Mouse (Mus musculus): Measurements from ENCODE around the gene Acsf3.

Gene Acsf3

GRCm38 (mm10) chr8:122852546-122852905 lies 77.2 kb downstream of the Acsf3 start:
- DNase-seq = no peak

- no peak for DNase-seq
Observed at GRCm38 (mm10) chr8:122853340-122853771, 78.1 kb downstream of the Acsf3 start.

- DNase-seq = no peak
Observed at GRCm38 (mm10) chr8:122854388-122854787, 79.1 kb downstream of the Acsf3 start.

DNA sequence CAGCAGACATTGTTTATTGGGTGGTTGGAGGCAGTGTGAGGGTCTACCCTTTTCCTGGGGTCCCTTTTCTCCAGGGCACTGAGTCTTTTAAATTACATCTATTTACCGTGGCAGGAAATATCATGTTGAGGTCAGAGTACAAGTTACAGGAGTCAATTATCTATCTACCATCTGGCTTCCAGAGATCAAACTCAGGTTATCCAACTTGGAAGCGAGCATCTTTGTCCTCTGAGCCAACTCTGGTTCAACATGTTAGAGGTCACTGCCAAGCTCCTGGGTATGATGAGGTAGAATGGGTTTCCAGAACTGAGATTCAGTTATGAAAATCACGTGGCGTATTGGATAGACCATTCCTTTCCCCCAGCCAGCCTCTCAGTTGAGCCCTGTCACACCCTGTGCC lies 79.8 kb downstream of the Acsf3 start:
- no peak for DNase-seq

- no peak for DNase-seq
Observed at GRCm38 (mm10) chr8:122856288-122856687, 81.0 kb downstream of the Acsf3 start.

GRCm38 (mm10) chr8:122859843-122860242 lies 84.6 kb downstream of the Acsf3 start:
- no peak for DNase-seq

GRCm38 (mm10) chr8:122864719-122865129 lies 89.4 kb downstream of the Acsf3 start:
- no peak for DNase-seq

DNA sequence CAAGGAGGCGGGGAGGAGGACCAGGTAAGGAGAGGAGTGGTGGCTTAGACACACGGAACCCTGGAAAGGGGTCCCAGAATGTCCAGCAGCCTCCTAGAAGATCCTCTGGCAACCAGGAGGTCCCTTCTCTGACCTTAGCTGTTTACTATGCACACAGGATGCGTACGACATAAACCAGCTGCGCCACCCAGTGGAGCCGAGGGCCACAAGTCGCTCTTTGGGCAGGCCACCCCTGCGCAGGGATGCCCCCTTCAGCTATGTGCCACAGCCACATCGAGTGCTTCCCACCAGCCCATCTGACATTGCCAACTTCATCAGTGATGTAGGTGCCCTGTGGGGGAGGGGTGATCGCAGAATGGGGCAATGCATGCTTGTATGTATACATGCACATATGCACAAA lies 90.2 kb downstream of the Acsf3 start:
- DNase-seq = no peak

DNA sequence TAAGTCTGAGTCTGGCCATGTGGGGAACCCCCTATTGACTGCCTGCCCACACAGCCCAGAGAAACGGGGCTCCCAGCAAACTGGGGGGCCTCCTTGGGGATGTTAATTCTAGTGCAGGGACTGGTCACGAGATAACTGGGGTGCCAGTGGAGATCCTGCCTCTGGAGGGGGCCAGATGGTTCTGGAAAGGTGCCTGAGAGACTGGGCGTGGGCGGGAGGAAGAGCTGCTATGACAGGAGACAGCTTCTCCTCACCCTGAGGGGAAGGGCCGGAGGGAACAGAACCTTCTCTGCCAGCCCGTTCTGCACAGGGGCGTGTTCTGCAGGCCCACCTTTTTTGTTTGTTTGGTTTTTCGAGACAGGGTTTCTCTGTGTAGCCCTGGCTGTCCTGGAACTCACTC lies 90.9 kb downstream of the Acsf3 start:
- DNase-seq = no peak

Measured in right cerebral cortex, adult 18-20 months (tissue).